Mouse (Mus musculus) heart, adult 9 months (tissue): Measurements from ENCODE around the gene Thrb.

ENCODE experiments used
- DNase-seq, 2 experiments: peaks; one replicate each; pipeline ENCODE4 v3.0.0; 2022; ENCODE audit warnings: low spot score in 2 of 2

Gene Thrb

GRCm38 (mm10) chr14:18031941-18032340 is 371.9 kb downstream of the Thrb start:
- DNase-seq = no peak

GRCm38 (mm10) chr14:18036573-18036972 is 376.5 kb downstream of the Thrb start:
- no peak for DNase-seq

GRCm38 (mm10) chr14:18062082-18062772 is 402.2 kb downstream of the Thrb start:
- DNase-seq = no peak
